Mouse (Mus musculus): Measurements from ENCODE around the gene E030018B13Rik.

GRCm38 (mm10) chr7:63921909-63922562 is 5.4 kb downstream of the E030018B13Rik start:
- TF ChIP-seq GATA1 (IDR thresholded peaks at IDR 0.05; ENCODE audit: borderline replicate concordance, low read length): no peak
- no peak for TF ChIP-seq FLI1 (IDR thresholded peaks at IDR 0.05; ENCODE audit: low read length)

All from megakaryocyte, embryonic 14.5 days (primary cell).